Mouse (Mus musculus) brown adipose tissue, adult 24 weeks (tissue): ENCODE measurements around the gene Gng2. TPM values are rescaled to one million over a fixed set of nuclear protein-coding genes. Genes with fewer than 3 reads are reported as not detected.

Source experiments
- H3K27ac ChIP-seq: fragments of 200-500 bp; replicated peaks from 2 replicates; pipeline ENCODE4 v1.5.1; 2012; ENCODE audit warnings: low read depth, mild to moderate bottlenecking, low read length
- H3K4me1 ChIP-seq: fragments of 200-500 bp; 2 replicates; pipeline ENCODE4 v1.6.1; 2012; ENCODE audit warnings: low read length, mixed read lengths; ENCODE audit not compliant: control insufficient read depth, insufficient read depth, insufficient read length
- H3K4me3 ChIP-seq: fragments of 200-500 bp; 2 replicates; pipeline ENCODE4 v1.5.1; 2012; ENCODE audit warnings: low read depth, mild to moderate bottlenecking, low read length, moderate library complexity; ENCODE audit not compliant: insufficient read depth
- polyA plus RNA-seq: library from polyadenylated mRNA; stranded (reverse); fragments of >200 nt; gene quantifications from 2 replicates; pipeline ENCODE4 v1.2.4, GENCODE M21; 2012; ENCODE audit not compliant: missing spikeins, insufficient read depth, insufficient read length

The Gng2 gene
- polyA plus RNA-seq: 4.7 and 14.1 TPM in 2 replicates

DNA sequence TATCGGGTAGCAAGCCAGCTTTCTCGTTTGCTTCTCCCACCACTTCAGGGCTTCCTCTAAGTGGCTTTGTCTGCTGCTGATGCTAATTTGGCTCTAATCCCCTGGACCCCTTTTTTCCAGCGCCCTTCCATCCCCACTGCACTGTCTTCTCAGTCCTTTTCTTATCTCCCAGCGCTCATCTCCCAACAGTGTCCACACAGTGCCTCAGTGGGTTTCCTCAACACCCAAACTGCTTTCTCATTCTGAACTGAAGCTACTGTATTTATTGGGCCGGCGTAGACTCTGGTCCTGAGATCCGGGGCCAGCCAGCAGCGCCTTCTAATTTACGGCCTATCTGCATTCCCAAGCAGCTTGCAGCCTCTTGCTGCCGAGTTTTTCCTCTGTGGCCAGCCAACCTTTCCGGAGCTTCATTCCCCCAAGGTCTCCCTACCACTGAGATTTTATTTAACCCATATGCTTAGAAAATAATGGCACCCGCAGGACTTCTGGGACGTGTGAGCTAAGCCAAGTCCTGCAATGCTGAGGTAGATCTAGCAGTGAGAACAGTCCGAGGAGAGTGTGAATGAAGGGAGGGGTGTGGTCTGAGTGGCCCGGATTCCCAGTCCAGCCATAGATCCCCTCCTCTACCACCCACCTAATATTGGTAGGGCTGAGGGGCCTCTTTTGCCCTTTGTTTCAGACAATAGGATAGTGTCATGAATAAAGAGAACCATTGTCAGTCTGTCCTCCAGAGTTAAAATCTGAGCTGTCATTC lies at the start of gene Gng2:
Gng2 (minus strand) TSS at position 357 of the 754 bp plus-strand sequence.
- Histone ChIP-seq H3K4me3 (peak within 1 kb of the TSS; percentile 60), H3K4me1 (peaks cover 6% of the 10 kb centered on the region), H3K27ac (peak within 1 kb of the TSS; percentile 57)

DNA sequence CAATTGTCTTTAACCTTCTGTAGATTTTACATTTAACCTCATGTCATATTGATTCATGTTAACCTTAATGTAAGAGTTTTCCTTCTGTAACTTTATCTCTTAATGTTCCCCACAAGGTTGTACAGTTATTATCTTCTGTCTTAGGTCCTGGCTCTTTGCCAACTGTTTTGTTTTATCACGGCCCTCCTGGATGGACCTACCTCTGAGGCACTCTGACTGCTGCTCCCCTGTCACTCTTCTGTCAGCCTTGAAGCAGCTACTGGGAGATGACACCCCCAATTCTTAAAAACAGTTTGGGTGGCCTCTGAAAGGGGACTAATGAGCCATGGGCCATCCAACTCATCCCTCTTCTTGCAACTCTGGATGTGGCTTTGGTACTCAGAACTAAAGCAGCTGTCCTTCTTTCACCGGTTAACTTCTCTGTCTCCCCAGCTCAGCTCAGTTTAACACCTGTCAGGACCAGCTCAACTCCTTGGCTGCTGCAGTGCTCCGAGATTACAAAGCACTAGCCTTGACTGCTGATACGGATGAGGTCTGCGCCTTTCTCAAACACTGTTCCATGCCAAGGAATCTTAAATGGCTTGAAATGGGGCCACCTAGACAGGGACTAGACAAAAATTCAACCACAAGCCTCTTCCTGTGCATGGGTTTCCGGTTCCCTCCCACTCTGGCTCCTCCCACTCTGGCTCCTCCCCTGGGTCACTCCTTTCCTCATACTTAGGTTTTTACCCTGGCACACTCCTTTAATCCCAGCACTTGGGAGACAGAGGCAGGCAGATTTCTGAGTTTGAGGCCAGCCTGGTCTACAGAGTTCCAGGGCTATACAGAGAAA lies 47.7 kb upstream of the Gng2 start:
- Histone ChIP-seq H3K4me3 (no peak overlapping the region), H3K27ac (no peak overlapping the region), H3K4me1 (no peaks in the 10 kb centered on the region)

DNA sequence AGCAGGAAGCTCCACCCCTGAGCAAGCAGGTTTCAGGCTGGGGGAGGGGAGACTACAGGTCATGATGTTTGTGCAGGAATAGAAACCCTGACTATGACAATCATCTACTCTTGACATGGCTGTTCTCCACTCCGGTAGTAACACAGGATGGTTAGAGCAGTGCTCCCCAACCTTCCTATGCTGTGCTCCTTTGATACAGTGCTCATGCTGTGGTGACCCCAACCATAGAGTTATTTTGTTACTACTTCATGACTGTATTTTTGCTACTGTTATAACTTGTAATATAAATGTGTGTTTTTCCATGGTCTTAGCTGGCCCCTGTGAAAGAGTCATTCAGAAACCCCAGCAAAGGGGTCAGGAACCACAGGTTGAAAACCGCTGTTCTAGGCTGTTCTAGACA lies 46.5 kb upstream of the Gng2 start:
- H3K27ac ChIP-seq: no peak overlapping the region
- no peak overlapping the region for H3K4me3 ChIP-seq
- H3K4me1 ChIP-seq: no peaks in the 10 kb centered on the region

DNA sequence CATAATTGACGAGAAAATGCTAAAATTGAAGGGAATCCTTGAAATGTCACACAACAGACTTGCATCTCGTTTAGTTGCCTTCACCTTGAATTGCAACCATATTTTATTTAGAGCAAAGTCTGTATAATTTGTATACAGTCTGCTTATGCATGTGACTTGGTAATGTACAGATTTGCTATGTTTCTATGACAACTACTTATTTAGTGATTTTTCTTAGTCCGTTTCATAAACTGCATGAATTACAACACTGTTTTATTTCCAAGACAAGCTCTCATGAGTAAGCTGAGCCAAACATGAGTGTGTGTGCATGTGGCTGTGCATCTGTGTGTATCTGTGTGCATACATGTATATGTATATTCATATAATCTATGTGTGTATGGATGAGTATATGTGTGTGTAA lies 42.1 kb upstream of the Gng2 start:
- Histone ChIP-seq H3K4me3 (no peak overlapping the region), H3K27ac (no peak overlapping the region), H3K4me1 (no peaks in the 10 kb centered on the region)

DNA sequence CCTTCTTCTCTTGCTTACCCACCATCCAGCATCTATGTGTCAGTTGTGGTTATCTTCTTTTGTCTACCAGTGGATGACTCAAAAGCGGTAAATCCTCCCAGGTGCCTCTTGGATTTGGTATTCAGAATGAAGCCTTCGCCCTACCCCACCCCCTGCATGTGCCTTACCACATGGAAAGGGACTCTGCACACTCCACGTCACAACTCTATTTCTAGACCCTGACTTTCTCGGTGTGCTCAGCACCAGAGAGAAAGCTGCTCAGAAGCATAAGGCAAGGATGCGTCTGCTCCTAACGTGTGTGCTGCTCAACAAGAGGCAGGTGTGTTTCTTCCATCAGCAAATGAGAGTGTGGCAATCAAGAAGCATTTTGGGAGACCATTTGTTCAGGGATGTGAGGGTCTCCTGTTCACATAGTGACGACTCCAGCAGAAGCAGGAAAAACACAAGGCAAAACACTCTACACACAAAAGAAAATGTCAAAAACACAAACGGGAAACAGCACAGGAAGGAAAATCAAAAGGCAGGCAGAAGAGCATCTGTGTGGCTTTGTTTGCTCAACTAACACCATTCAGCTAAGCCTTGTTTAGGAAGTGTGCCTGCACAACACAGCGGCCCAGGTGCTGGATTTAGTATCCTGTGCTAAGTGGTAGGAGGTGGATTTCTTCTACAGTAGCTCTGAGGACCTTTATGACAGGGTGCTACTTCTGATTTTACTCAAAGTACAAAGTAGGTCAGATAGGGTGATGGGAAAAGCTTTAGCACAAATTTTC lies 35.3 kb upstream of the Gng2 start:
- H3K27ac ChIP-seq: 0 out of 2 replicates have a peak overlapping the region, but pooled peaks have one; percentile 49
- no peaks in the 10 kb centered on the region for H3K4me1 ChIP-seq
- no peak overlapping the region for H3K4me3 ChIP-seq

DNA sequence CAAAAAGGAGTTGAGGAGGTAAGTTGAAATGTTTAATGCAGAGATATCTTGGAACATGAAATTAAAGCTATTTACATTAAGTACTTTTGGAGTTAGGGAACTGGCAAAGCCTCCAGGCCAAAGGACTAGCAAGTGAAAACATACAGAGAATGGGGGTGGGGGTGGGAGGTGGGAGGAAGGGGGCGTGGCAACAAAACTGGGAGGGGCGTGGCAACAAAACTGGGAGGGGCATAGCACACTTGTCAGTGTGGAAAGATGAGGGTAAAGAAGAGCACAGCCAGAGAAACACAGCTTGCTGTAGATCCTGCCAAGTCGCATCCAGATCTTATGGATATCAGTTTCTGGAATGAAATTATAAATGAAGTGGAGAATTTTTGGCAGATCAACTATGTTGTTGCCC lies 30.0 kb upstream of the Gng2 start:
- no peaks in the 10 kb centered on the region for H3K4me1 ChIP-seq
- H3K4me3 ChIP-seq: no peak overlapping the region
- no peak overlapping the region for H3K27ac ChIP-seq

DNA sequence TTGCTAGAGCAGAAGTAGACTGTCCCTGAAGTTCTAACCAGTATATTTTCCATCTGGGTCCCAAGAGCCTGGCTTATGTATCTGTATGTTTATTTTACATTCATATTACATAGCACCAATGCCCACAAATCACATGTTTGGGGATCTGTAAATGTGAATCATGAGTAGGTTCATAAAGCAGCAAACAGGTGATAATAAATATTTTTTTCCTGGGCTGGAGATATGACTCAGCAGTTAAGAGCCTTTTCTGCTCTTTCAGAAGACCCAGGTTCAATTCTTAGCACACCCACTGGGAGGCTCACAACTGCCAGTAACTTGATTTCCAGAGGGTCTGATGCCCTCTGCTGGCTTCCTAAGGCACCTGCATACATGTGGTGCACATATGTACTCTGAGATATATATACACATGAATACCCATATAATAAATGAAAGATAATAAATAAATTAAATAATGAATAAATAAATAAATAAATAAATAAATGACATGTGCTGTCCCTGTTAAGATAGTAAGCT lies 27.4 kb upstream of the Gng2 start:
- Histone ChIP-seq H3K27ac (no peak overlapping the region), H3K4me1 (no peaks in the 10 kb centered on the region), H3K4me3 (no peak overlapping the region)

DNA sequence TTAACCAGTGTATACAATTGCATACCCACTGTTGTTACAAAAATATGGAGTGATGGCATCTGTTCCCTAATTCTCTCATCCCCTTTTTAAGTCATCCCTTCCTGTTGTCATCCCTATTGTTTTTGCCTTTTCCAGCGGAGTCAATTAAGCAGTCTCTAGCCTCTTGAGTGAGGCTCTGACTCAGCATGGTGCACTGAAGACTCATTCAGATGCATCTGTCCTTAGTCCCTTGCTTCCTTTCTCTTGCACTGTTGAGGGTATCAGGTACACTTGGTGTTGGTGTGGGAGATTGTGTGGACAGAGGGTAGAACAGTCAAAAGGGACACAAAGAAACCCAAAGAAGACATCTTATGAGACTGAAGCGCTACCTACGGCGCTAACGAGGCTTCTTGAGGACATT lies 19.4 kb upstream of the Gng2 start:
- H3K4me3 ChIP-seq: no peak overlapping the region
- H3K4me1 ChIP-seq: no peaks in the 10 kb centered on the region

DNA sequence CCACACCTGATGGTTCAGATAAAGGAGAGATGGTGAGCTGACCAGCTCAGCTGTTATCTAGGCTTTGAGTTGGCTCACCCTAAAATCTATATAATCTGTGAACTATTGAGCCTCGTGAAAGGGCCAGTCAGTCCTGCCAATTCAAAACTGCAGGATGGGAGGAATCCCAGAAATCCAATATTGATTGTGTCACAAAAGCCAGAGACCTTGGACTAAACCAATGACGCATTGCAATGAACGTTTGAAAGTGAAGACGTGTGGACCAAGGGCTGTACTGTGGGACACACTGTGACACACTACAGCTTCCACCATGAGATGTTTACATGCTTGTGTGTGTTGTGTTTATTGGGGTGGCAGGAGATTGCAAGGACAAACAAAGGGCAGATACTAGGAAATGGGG lies 18.5 kb upstream of the Gng2 start:
- Histone ChIP-seq H3K27ac (no peak overlapping the region), H3K4me1 (no peaks in the 10 kb centered on the region), H3K4me3 (no peak overlapping the region)

More for the DNA sequence above, 19.4 kb upstream of the Gng2 start:
- H3K27ac ChIP-seq: no peak overlapping the region

DNA sequence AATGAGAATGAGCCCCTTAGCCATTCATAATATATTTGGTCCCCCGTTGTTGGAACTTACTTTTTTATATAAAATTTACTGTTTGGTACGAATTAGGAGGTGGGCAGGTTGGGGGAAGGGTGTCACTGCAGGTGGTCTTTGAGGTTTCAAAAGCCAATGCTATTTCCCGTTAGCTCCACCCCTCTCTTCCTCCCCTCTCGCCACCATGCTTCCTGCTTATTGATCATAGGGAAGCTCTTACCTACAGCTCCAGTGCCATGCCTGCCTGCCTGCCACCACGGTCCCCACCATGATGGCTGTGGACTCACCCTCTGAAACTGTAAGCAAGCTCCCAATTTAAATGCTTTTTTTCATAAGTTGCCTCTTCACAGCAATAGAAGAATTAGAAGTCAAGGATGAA lies 16.6 kb upstream of the Gng2 start:
- Histone ChIP-seq H3K4me1 (peaks cover 6% of the 10 kb centered on the region; the same call in 1 of the 2 replicates), H3K4me3 (no peak overlapping the region), H3K27ac (no peak overlapping the region)

DNA sequence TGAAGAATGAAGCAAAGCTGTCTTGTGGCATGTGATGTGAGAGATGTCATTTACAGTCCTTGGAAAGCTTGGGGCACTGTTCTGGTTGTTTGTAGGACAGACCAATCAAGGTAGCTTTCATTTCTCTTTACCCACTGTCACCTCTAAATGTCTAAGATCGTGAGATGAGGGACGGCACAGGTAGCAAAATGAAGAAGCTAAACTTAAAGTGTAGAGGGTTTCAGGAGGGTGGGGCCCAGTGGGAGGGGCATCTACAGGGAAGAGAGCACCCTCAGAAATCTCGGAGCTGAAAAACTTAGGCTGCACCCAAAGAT lies 16.1 kb upstream of the Gng2 start:
- Histone ChIP-seq H3K4me1 (peaks cover 6% of the 10 kb centered on the region; the same call in 1 of the 2 replicates), H3K4me3 (no peak overlapping the region), H3K27ac (no peak overlapping the region)

DNA sequence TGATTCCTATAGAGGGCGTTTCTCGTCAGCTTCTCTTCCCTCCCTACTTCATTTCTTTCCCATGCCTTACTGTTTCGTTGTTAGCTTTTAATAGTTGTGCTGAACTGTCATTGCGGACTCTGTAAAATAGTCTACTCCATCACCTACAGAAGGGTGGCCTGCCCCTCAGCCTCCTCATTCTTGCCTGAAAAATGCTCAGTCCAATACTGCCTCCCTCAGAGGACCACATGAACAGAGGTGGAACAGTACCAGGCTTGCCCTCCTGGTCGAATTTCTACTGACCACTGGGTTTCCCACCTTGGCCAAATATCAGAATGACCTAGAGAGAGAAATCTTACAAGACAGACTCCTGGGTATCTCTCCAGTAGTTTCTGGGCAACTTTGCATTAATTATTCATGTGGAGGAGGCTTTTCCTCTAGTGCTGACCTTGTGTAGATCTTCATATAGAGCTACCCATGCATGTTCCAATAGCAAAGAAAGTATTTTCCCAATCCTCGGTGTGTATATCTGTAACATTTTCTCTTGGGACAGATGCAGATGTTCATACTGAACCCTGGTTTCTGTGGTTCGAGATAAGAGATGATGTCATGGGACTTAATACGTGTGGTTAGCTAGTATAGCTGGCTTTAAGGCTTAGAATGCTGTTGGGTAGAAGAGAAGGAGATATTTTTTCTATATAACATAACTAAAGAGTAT lies 15.6 kb upstream of the Gng2 start:
- no peak overlapping the region for H3K4me3 ChIP-seq
- no peak overlapping the region for H3K27ac ChIP-seq
- peaks cover 6% of the 10 kb centered on the region; the same call in 1 of the 2 replicates for H3K4me1 ChIP-seq

DNA sequence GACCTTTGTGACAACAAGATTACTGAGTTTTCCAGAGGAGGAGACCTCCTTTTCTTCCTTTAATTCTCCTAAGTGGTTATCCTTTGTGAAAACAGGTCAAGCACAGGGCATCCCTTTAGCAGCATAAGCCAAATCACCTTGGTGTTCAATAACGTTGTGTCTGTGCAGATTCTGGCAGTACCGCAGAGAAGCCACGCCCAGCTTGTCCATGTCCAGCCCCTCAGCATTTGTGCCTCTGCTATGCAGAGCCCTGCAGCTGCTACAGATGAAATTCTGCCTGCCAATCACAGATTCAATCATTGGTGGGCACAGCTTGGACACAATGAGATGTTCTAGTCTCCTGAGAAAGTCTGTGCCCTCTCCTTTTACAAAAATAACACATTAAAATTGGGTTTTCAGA lies 14.4 kb upstream of the Gng2 start:
- Histone ChIP-seq H3K4me3 (no peak overlapping the region), H3K27ac (no peak overlapping the region)

DNA sequence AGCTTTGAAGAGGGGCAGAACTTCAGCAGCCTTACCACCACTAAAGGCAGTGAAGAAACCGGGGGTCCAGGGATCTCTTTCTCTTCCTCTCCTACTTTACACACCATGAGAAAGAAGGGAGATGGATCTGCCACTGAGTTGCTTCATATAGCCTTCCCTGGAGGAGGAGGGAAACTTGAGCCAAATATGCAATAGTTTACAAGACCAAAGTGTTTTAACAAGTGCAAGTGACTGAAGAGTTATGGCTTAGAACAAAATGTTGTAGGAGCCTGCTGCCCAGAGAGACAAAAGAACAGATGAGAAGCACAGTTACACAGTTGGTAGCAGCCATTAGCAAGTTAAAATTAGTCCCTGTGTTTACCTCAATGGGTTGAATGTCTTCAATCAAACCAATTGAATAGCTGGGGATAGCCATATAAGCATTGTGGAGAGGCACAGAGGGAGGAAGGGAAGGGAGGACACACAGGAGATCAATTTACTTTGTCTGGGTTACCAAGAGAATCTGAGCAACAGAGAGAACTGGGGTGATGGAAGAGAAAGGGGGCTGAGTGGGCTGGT lies 13.1 kb upstream of the Gng2 start:
- Histone ChIP-seq H3K4me1 (peaks cover 18% of the 10 kb centered on the region), H3K27ac (0 out of 2 replicates have a peak overlapping the region, but pooled peaks have one; percentile 10), H3K4me3 (no peak overlapping the region)

More for the DNA sequence above, 14.4 kb upstream of the Gng2 start:
- H3K4me1 ChIP-seq: peaks cover 11% of the 10 kb centered on the region; the same call in 1 of the 2 replicates
